Mouse (Mus musculus): ENCODE results near the gene Pask.
A peak's percentile ranks its signal among the peaks of the same experiment; 100 is the strongest.
"Not testable (repeated sequence)": the region's sequence is repeated elsewhere in the genome, so short reads cannot be mapped to it uniquely, and the experiment has no call there.

Pask gene

DNA sequence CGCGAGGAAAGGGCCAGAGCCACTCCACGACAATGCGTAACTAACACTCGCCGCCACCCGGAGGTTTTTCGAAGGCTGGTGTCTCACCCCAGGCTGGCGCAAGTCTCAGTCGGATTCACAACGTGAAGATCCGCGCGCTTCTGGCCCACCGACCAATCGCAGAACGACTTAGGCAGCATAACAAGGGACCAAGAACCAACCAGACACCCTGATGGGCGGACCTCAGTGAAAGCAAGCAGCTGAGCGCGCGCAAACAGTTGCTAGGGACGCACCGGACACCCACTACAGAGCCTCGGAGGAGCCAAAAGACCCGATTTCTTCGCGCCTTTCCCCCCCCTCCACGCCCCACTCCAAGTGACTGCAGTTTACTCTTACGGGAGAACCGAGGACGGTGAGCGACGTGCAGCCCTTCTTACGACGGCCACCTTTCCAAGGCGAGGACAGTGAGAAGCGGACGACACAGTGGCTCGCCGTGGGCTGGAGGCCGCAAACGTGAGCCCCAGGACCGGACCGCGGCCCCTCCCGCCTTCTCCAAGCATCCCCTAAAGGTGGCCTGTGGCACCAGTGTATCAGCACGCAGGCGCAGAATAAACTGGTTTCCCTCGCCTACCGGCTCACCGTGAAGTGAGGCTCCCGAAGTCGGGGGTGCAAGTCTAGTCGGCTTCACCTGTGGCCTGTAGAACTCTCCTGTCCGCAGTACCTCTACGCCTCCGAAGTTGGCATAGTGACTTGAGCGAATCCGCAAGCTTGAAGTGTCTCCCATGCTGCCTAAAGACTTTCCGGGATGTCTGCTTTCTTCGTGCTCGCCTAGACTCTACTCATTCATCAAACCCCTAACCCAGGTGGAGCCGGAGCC, at the start of gene Pask, which contains the start of gene Ppp1r7:
Gene Pask, minus strand, starts transcription at position 835 of the 856 bp plus-strand sequence.
Gene Ppp1r7, plus strand, starts transcription at position 207 of the 856 bp plus-strand sequence.
- peak; percentile 97 for DNase-seq (ENCODE audit: low read depth, low spot score)

DNA sequence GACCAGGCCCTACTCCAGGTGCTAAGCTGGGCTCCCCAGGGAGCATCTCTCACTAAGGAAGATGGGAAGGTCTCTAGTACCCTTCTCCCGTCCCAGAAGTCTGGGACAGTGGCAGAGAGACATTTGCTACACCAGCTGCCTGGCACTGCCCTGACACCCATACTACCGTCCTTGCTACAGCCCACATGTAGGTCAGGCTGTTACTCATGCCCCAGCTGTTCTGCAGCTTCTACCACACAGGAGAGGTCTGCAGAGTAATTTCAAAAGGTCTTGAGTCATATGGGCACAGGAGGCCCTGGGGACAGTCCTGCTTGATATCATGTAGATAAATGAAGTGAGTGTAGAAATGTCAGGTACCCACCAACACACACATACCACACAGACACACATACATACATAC, 45.6 kb upstream of the Pask start:
- DNase-seq (ENCODE audit: low read depth, low spot score), result no peak

DNA sequence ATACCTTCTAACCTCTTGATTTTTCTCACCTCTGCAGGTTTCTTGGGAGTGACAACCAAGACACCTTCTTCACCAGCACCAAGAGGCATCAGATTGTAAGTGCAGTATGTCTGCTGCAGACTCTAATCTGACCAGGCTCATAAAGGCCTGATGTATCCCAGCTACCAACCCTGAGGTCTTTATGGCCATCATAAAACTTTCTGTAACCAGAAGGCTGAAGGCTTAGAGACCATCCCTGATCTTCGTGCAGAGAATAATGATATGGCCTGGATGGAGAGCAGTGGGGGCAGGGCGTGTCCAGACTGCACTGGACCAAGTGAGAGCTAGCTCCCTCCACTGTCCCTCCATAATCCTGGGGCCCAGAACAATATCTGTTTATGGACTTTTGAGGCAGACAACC, 43.9 kb upstream of the Pask start:
- DNase-seq (ENCODE audit: low read depth, low spot score), result no peak

DNA sequence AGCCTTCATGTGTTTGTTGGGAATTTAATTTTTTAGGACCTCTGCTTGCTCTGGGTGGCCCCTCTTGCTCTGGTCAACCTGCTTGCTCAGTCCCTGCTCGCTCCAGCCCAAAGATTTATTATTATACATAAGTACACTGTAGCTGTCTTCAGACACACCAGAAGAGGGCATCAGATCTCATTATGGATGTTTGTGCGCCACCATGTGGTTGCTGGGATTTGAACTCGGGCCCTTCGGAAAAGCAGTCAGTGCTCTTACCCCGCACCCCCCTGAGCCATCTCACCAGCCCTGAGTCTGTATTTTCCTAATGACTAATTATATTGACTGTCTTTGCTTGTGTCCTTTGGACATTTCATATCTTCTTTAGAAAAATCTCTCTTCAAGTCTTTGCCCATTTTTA, 35.8 kb upstream of the Pask start:
- no peak for DNase-seq (ENCODE audit: low read depth, low spot score)

DNA sequence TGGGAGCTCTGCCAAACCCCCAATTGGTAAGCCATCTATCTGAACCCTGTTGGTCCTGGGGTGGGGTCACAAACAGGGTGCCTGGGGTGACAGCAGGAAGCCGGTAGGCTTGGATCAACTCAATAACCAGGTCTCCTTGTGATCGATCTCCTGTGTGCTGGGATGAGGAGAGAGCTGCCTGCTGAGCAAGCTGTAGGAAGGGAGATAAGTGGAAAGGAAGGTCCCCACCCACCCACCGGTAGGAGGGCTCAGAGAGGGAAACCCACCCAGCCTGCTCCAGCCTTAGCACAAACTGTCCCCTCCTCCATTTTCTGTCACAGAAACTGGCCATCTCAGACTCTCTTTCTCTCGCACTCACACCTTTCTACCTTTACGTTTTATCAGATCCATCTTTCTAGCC, 34.0 kb upstream of the Pask start:
- no peak for DNase-seq (ENCODE audit: low read depth, low spot score)

DNA sequence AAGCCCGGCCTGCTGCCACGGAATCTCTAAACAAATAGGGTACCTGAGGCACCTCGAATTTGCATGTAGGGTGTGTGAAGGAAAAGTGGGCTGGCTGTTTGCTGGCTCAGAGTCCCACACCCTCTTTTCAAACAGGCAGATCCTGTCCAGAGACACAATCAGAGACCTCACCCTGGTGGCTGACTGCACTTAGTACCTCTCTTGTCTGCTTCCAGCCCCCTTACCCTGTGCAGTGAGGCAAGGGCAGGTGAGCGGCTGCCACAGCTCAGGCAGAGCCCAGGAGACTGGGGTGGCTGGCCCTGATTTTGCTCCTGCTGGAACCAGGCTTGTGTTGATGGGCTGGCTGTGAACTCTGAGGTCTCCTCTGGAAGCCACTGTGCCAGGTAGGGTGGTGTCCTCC, 30.4 kb upstream of the Pask start, which contains the start of gene Ano7:
Gene Ano7, plus strand, starts transcription at position 266 of the 400 bp plus-strand sequence.
- no peak for DNase-seq (ENCODE audit: low read depth, low spot score)

DNA sequence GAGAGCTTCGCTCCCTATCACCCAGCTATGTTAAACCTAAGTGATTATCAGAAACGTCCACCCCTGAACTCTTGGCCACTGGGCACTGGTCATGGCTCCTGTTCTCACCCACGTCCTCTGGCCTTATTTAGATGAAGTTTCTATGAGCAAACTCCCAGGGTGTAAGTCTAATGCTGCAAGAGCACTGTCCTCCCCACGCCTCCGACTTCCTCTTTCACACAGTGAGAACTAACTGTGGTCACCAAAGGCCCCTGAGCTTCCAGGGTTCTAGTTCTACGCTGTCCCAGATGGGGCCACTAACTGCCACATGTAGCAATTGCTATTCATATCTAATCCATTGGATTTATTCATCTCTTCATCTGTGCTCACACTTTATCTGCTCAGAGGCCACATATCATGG, 22.4 kb upstream of the Pask start:
- DNase-seq (ENCODE audit: low read depth, low spot score), result no peak

DNA sequence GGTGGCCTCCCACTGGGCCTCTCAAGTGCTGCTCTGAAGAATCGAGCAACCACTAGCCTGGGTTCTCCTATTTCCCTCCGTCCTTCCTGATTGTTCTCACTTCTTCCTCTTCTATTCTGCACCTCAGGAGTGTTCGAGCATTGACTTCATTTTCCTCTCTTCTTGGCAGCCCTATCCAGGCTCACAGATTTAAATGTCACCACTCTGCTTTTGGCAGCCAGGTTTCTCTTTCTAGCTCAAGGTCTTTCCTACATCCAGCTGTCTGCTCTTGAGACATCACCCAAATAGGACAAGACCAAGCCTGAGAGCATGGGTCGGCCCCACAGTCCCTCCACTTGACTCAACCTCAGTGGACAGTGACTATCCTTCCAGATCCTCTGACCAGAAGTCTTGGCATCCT, 19.4 kb upstream of the Pask start:
- no peak for DNase-seq (ENCODE audit: low read depth, low spot score)

DNA sequence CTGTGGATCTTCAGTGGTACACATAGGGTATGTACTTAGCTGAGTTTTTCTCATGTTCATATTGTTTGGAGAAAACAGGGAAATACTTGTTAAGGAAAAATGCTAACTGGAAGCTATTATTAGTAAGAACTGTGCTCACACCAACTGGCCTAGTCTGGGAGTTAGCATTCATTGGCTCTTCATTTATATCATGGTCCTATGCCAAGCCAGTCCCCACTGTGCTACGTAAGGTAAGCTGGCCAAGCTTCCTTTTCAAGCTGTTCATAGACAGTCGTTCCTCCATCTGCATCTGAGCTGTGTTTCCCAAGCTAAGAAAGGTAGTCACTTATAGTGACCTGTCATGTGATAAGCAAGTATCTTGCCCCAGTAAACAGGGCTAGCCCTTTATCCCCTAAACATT, 9.4 kb upstream of the Pask start:
- no peak for DNase-seq (ENCODE audit: low read depth, low spot score)

DNA sequence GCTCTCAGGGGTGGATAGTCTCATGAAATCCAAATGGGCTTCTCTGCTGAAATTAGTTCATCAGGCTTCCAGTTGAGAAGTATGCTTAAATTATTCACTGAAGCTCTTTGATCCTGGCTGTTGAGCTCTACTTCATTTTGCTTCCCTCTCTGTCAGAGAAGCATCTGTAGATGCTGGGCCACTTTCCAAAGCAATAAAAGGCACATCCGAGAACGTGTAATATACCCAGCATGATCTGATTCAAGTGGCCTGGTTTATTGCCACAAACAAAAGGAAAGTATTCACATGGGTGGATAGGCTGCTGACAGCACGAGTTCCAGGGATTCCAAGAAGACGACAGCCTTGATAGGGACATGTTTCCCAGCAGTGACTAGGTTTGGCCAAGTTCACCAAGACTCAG, 6.4 kb upstream of the Pask start:
- no peak for DNase-seq (ENCODE audit: low read depth, low spot score)

DNA sequence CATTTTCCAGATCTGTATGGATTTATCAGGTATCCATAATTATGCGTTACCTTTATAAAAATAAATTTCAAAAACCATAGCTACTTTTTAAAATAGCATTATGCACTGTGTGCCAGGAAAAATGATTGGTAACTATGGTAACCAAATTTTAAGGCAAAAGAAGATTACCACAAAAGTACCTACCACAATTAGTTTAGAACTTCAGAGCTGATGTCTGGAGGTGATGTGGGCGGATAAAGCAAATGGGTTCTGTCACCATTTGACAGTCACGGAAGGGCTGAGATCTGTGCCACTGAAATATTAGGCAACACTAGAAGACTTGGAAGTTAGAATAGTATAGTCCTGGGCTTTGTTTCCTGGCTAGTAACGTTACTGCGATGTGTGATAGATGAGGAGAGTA, 3.9 kb upstream of the Pask start:
- no peak for DNase-seq (ENCODE audit: low read depth, low spot score)

DNA sequence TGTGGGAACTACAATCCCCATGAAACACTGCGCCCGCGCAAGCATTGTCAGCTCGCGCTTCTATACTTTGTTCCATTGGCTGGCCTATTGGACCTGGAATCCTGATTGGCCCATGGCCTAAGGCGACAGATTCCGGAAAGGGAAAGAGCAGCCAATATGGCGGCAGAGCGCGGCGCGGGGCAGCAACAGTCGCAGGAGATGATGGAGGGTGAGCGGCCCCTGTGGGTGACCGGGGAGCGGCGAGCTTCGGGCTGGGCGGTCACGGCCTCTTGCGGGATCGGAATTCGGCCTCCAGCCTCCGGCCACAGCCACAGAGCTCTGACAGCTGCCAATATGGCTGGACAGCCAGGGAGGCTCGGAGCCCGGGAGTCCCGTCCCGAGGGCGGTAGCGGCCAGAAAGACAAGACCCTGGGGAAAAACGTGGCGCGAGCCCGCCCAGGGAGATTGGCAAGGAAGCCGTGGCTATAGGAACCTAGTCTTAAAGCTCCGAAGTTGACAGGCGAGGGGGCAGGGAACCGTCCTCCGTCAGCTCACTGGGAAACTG, 294 bp upstream of the Pask start:
- DNase-seq (ENCODE audit: low read depth, low spot score), result peak; percentile 96

DNA sequence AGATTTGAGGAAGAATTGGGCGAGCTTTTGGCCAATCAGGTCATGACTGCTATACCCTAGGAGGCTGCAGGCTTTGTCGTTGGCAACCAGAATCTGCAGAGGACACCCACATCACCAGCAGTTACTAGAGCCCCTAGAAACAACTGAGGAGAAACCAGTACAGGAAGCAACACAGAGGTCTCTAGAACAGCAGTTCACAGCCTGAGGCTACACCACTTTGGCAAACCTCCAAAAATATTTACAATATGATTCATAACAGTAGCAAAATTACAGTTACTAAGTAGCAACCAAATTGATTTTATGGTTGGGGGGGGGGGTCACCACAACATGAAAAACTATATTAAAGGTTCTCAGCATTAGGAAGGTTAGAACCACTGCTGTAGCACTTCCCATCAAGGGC, 8.7 kb downstream of the Pask start:
- no peak for DNase-seq (ENCODE audit: low read depth, low spot score)

DNA sequence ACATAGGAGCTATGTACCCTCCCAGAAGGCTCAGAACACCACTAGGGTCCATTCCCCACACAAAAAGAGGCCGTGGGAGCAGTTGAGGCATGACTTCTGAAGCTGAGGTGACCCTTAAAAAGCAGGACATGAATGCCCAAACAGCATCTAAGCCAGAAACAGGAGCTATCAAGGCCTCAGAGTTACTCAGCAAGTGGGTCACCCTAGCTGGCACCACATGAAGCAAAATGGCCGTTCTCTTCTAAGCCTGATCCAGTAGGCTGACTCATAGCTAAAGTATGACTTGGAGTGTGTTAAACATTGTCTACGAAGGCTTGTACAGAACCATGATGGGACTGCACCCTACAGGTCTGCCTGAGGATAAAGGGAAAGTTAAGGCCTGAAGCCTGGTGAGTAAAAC, 16.8 kb downstream of the Pask start:
- no peak for DNase-seq (ENCODE audit: low read depth, low spot score)

DNA sequence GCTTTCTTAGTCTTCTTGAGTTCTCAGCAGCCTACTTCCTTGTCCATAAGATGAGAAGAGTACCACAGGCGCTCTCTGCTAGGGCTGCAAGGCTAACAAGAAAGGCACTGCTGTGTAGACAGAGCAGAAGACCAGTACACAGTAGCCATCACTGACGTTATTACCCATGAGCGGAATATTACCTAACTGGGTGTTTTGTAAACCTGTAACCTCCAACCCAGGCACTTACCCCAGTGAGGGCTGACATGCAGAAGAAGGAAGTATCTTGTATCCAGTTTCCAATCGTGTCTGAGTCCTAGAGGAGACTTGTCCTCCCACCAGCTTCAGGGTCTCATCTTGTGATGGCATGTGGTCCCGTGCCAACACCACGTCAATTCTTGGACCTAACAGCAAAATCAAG, 19.3 kb downstream of the Pask start:
- DNase-seq (ENCODE audit: low read depth, low spot score), result no peak

DNA sequence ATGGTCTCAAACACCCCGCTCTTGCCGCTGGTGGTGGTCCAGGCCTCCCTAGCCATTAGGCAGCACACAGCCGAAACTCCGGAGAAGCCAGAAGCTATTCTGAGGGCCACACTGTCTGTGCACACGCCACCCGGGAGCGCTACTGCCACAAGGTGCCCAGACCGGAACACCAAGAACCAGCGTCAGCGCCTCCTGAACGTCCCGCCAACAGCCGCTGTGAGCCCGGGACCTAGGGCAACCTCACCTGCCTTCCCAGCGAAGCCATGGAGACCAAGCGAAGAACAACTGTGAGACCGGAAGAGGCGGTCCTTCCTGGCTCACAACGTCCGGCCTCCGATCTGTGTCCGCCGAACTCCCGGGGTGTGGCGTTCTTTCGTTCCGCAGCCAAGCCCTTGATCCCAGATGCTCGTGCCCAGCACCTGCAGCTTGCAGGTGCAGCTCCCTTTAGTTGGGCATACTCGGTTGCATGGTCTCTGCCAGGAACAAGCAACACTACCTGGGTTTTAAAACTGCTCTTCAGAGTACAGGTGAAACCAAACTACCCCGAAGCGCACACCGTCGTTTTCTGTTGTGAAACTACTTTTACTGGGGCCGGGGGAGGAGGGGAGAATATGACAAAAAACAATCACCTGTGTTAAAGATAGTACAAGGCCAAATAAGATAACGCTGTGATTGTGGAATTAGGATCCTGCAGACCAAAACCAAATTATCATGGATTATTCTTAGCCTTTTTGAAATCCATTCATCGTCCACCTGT, 37.5 kb downstream of the Pask start, which contains the start of gene Mterf4:
Gene Mterf4, minus strand, starts transcription at position 335 of the 757 bp plus-strand sequence.
- peak; percentile 89 for DNase-seq (ENCODE audit: low read depth, low spot score)

DNA sequence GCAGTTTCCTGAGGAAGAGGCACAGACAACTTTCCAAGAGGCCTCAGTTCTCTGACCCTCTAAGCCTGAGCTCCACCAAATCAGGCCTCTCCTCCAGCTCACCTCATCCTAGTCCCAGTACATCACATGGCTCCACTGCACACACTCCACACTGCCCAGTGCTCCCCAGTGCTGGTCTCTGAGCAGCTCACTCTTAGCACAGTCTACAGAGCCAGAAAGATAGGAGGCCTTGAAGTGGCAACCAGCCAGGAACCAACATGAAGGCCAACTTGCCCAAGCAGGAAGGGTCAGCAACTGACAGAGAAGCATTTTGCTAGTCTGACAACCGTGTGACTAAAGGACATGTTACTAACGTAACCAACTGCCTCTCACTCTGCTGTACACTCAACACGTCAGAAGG, 42.7 kb downstream of the Pask start:
- DNase-seq (ENCODE audit: low read depth, low spot score), result no peak

DNA sequence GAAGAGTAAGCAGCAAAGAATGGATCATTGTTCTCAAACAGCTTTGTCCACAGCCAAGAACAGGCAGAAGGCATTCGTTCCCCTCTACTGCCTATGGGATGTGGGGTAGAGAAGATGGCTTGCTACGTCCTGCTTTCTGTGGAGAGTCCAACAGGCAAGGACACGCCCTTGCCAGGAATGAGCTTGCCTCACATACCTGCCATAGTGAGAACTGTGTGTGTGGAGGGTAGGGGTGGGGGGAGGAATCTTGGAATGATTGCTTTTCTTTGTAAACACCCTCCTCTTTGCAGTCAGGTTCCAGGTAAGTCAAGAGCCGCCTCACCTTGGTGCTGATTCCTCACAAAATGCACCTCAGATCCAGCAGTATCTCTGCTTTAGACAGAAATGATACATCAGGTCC, 43.5 kb downstream of the Pask start:
- no peak for DNase-seq (ENCODE audit: low read depth, low spot score)

DNA sequence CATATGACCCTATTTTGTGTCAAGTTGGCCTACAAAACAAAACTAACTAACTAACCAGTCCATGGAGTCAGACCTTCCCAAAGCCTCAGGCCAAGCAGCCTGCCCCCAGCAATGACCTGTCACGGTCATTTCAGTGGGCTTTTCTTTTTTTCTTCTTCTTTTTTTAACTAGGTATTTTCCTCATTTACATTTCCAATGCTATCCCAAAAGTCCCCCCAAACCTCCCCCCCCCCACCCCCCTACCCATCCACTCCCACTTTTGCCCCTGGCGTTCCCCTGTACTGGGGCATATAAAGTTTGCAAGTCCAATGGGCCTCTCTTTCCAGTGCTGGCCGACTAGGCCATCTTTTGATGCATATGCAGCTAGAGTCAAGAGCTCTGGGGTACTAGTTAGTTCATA, 48.8 kb downstream of the Pask start:
- DNase-seq (ENCODE audit: low read depth, low spot score), result not testable (repeated sequence)

DNA sequence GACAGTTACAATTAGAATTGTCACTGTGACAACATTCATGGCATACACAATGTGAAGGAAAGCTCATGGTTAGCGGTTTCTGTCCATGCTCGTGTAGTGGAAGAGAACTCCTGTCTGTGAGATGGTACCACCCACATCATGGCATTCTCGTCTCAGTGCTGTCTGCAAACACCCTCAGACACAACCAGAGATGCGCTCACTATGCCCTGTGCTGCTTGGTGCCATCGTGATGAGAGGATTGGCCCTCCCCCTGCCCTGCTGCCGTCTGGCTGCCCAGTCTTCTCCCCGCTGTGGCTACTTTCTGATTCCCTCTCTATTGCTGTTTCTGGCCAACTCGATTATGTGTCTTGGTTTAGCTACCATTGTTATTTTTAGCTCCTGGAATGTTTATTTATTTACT, 51.3 kb downstream of the Pask start:
- DNase-seq (ENCODE audit: low read depth, low spot score), result no peak

DNA sequence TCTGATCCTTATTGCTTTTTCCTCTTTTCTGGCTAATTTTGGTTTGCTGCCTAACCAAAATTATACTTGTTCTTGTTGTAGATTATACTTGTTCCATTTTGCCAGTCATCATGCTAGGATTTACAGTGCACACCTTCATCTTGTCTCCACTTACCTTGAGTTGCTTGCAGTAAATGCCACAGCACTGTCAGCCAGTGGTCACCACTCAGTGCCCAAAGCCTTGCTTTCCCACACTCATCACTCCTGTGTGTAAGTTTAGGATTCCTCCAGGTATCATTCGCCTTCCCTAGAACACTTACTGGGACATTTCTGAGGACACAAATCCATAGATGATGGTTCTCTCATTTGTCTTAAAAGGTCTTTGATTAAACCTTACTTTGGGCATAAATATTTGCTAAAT, 51.7 kb downstream of the Pask start:
- DNase-seq (ENCODE audit: low read depth, low spot score), result no peak

DNA sequence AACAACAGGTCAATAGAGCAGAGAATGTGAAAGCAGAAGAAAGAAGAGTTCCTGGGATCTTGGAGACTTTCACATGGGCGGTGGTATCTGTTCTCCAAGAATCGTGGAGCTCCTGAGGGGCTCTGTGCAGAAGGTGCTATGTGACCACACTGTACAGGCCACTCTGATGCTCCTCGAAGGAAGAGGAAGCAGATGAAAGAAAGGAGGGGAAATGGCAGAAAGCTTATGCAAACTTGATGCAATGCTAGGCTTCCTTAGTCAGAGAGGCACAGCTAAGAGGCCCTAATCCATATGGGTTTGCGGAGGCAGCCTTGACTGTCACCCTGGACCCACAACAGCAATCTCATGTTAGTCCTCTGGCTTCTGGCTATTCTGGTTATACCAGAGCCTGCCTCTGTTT, 52.3 kb downstream of the Pask start:
- no peak for DNase-seq (ENCODE audit: low read depth, low spot score)

Measured in CD4-positive, CD25-positive, alpha-beta regulatory T cell, adult 2 months (primary cell).